Mouse (Mus musculus): ENCODE data around the gene Gm35315.
A peak's percentile ranks its signal among the peaks of the same experiment; 100 is the strongest.
"Not testable (repeated sequence)": the region's sequence is repeated elsewhere in the genome, so short reads cannot be mapped to it uniquely, and the experiment has no call there.

Gm35315 gene

GRCm38 (mm10) chr5:110094030-110094846 lies at the start of gene Gm35315:
Gene Gm35315 (minus strand): TSS chr5:110094420.
- peak; percentile 85 for DNase-seq (ENCODE audit: low spot score)

- DNase-seq (ENCODE audit: low spot score), result peak; percentile 8
Measured at GRCm38 (mm10) chr5:110143007-110143406, 48.8 kb upstream of the Gm35315 start.

GRCm38 (mm10) chr5:110142309-110142708 lies 48.1 kb upstream of the Gm35315 start:
- DNase-seq (ENCODE audit: low spot score), result no peak

GRCm38 (mm10) chr5:110140424-110140823 lies 46.2 kb upstream of the Gm35315 start:
- DNase-seq (ENCODE audit: low spot score), result no peak

GRCm38 (mm10) chr5:110139325-110139724 lies 45.1 kb upstream of the Gm35315 start:
- DNase-seq (ENCODE audit: low spot score), result no peak

GRCm38 (mm10) chr5:110137816-110138215 lies 43.6 kb upstream of the Gm35315 start:
- no peak for DNase-seq (ENCODE audit: low spot score)

- no peak for DNase-seq (ENCODE audit: low spot score)
Measured at GRCm38 (mm10) chr5:110136087-110136464, 41.9 kb upstream of the Gm35315 start.

- DNase-seq (ENCODE audit: low spot score), result peak; percentile 99
Measured at GRCm38 (mm10) chr5:110135293-110136086, 41.3 kb upstream of the Gm35315 start, which contains the start of gene Chfr. Gene Chfr (plus strand): TSS chr5:110135842.

- not testable (repeated sequence) for DNase-seq (ENCODE audit: low spot score)
Measured at GRCm38 (mm10) chr5:110122380-110122779, 28.2 kb upstream of the Gm35315 start.

- peak; percentile 77 for DNase-seq (ENCODE audit: low spot score)
Measured at GRCm38 (mm10) chr5:110109991-110110441, 15.8 kb upstream of the Gm35315 start, which contains the start of gene Zfp605. Gene Zfp605 (plus strand): TSS chr5:110110092.

- DNase-seq (ENCODE audit: low spot score), result peak; percentile 95
Measured at GRCm38 (mm10) chr5:110108305-110108628, 14.0 kb upstream of the Gm35315 start.

- DNase-seq (ENCODE audit: low spot score), result peak; percentile 83
Measured at GRCm38 (mm10) chr5:110107581-110108304, 13.5 kb upstream of the Gm35315 start, which contains the start of gene Gtpbp6. Gene Gtpbp6 (minus strand): TSS chr5:110108197.

GRCm38 (mm10) chr5:110106901-110107564 lies 12.8 kb upstream of the Gm35315 start:
- DNase-seq (ENCODE audit: low spot score), result no peak

- no peak for DNase-seq (ENCODE audit: low spot score)
Measured at GRCm38 (mm10) chr5:110106140-110106871, 12.1 kb upstream of the Gm35315 start.

- DNase-seq (ENCODE audit: low spot score), result no peak
Measured at GRCm38 (mm10) chr5:110104616-110105380, 10.6 kb upstream of the Gm35315 start.

- DNase-seq (ENCODE audit: low spot score), result no peak
Measured at GRCm38 (mm10) chr5:110103901-110104615, 9.8 kb upstream of the Gm35315 start.

- DNase-seq (ENCODE audit: low spot score), result no peak
Measured at GRCm38 (mm10) chr5:110102853-110103625, 8.8 kb upstream of the Gm35315 start.

- DNase-seq (ENCODE audit: low spot score), result no peak
Measured at GRCm38 (mm10) chr5:110102429-110102828, 8.2 kb upstream of the Gm35315 start.
